Mouse (Mus musculus): ENCODE results near the gene Ccne1. TPM values are rescaled to one million over a fixed set of nuclear protein-coding genes. Genes with fewer than 3 reads are reported as not detected.
A peak's percentile ranks its signal among the peaks of the same experiment; 100 is the strongest.

Gene Ccne1
- total and polyA plus RNA-seq, 2 experiments, result 0.37 TPM

DNA sequence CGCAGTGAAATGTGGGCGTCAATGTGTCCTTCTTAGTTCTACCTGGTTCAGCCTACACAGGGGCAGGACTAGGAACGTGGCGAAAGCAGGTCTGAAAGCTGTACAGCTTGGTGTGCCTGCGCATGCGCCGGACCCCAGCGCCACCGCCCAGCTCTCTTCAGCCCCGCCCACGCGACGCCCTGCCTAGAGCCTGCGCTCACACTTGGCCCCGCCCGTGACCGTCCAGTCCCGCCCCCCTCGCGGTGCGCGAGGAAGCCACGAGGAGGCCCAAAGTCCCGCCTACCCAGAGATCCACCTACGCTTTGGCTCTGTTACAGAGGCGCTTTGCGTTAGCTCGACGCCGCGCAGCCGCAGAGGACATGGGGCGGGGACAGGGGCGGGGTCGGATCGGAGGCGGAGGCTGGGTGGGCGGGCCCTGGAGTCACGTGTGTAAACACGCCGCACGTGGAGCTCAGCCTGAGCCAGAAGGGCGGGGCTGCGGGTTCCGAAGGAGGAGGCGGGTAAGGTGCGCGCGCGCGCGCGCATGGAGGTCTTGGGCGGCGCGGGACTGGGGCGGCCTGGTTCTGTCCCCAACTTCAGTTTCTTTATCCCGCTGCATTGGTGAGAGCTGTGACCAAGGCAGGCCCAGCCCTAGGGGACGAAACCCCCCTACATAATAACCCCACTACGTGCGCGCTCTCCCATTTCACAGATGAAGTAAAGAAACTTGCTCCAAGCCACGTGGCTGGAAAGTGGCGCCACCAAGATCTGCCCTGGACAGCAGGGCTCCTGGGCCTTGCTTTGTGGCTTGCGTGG, 22.4 kb downstream of the Ccne1 start:
- peak; percentile 91 for DNase-seq (ENCODE audit: extremely low read depth, low read depth, low spot score)
- TF ChIP-seq POLR2A (IDR thresholded peaks at IDR 0.05; ENCODE audit: extremely low read depth, insufficient read depth, low read length), result 0 out of 2 replicates have a peak, but pooled peaks have one; percentile 20
- TF ChIP-seq CTCF (IDR thresholded peaks at IDR 0.05; ENCODE audit: low read depth, low read length), result no peak
- Histone ChIP-seq H3K79me2 (ENCODE audit: control insufficient read depth, insufficient read depth, low read length) (no peaks in the 10 kb centered on the region), H3K27me3 (ENCODE audit: control insufficient read depth, insufficient read depth, low read length) (no peaks in the 10 kb centered on the region), H3K4me3 (ENCODE audit: insufficient read depth, low read depth, low read length) (peak overlapping the region; percentile 47), H3K4me1 (ENCODE audit: control insufficient read depth, insufficient read depth, low read length) (peaks cover 5% of the 10 kb centered on the region), H3K9ac (ENCODE audit: low read depth, low read length) (peak overlapping the region; percentile 58), H3K36me3 (ENCODE audit: control insufficient read depth, insufficient read depth, low read length) (no peaks in the 10 kb centered on the region), H3K27ac (replicated peaks; ENCODE audit: insufficient read depth, low read depth, low read length) (no peak overlapping the region)
- WGBS, result under 1% methylated on average over 63 of the region's 65 CpGs

DNA sequence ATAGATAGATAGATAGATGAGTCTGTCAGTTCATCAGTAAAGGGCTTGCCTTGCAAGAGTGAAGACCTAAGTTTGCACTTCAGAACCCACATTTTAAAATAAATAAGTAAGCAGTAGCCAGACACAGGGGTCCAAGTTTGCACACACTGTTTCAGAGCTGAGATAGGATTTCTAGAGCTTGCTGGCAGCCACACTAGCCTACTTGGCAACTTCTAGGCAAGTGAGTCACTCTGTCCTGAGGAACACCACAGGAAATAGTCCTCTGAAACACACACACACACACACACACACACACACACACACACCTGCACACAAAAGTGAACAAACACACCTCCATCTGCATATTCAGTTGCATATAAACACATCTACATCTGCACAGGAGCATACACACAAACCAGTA, 24.4 kb downstream of the Ccne1 start:
- no peak overlapping the region for H3K4me3 ChIP-seq (ENCODE audit: insufficient read depth, low read depth, low read length)
- no peak for DNase-seq (ENCODE audit: extremely low read depth, low read depth, low spot score)
- no peaks in the 10 kb centered on the region for H3K27me3 ChIP-seq (ENCODE audit: control insufficient read depth, insufficient read depth, low read length)
- TF ChIP-seq CTCF (IDR thresholded peaks at IDR 0.05; ENCODE audit: low read depth, low read length) (no peak), POLR2A (IDR thresholded peaks at IDR 0.05; ENCODE audit: extremely low read depth, insufficient read depth, low read length) (no peak)
- H3K79me2 ChIP-seq (ENCODE audit: control insufficient read depth, insufficient read depth, low read length), result no peaks in the 10 kb centered on the region
- peaks cover 5% of the 10 kb centered on the region for H3K4me1 ChIP-seq (ENCODE audit: control insufficient read depth, insufficient read depth, low read length)
- H3K27ac ChIP-seq (replicated peaks; ENCODE audit: insufficient read depth, low read depth, low read length), result no peak overlapping the region
- no peak overlapping the region for H3K9ac ChIP-seq (ENCODE audit: low read depth, low read length)
- no peaks in the 10 kb centered on the region for H3K36me3 ChIP-seq (ENCODE audit: control insufficient read depth, insufficient read depth, low read length)

DNA sequence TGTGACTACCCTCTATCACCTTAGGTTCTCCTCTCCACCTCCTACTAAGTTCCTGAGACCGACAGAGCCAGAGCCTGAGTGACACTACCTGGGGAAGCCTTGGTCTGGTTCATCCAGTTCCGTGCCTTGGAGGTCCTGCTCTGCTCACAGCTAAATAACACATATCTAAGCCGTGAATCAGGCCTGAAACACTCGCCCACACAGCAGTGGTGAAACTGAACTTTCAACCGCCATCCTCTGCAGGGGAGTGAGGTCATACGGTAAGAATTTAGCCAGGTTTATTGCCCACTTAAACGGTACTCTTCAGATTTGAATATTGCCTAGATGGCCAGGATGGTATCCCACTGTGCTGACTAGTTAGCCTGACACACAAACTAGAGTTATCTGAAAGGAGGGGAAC, 30.1 kb downstream of the Ccne1 start:
- Histone ChIP-seq H3K36me3 (ENCODE audit: control insufficient read depth, insufficient read depth, low read length) (no peaks in the 10 kb centered on the region), H3K4me3 (ENCODE audit: insufficient read depth, low read depth, low read length) (no peak overlapping the region), H3K27ac (replicated peaks; ENCODE audit: insufficient read depth, low read depth, low read length) (no peak overlapping the region), H3K9ac (ENCODE audit: low read depth, low read length) (no peak overlapping the region), H3K79me2 (ENCODE audit: control insufficient read depth, insufficient read depth, low read length) (no peaks in the 10 kb centered on the region), H3K4me1 (ENCODE audit: control insufficient read depth, insufficient read depth, low read length) (no peaks in the 10 kb centered on the region), H3K27me3 (ENCODE audit: control insufficient read depth, insufficient read depth, low read length) (peaks cover 3% of the 10 kb centered on the region; the same call in 1 of the 2 replicates)
- WGBS, result 45% methylated on average over 7 of the region's 7 CpGs
- no peak for DNase-seq (ENCODE audit: extremely low read depth, low read depth, low spot score)
- TF ChIP-seq POLR2A (IDR thresholded peaks at IDR 0.05; ENCODE audit: extremely low read depth, insufficient read depth, low read length) (no peak), CTCF (IDR thresholded peaks at IDR 0.05; ENCODE audit: low read depth, low read length) (no peak)

DNA sequence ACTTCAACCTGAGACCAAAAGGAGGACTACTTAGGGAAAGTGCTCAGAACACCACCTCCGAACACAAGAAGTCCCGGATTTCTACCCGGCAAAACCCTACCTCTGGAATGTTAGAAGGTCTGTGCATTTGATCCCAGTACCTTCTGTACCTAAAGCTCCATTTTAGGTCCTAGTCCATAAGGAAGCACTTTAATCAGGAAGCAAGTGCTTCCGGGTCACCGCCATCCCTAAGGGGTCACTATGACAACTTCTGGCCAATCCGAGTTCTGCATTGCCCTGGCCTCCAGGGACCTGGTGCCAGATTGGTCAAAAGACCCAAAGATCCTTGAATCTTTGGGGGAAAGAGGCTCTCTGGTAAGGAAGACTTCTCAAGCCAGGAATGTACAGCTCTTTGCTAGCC, 31.8 kb downstream of the Ccne1 start:
- 78% methylated on average over 6 of the region's 6 CpGs for WGBS

DNA sequence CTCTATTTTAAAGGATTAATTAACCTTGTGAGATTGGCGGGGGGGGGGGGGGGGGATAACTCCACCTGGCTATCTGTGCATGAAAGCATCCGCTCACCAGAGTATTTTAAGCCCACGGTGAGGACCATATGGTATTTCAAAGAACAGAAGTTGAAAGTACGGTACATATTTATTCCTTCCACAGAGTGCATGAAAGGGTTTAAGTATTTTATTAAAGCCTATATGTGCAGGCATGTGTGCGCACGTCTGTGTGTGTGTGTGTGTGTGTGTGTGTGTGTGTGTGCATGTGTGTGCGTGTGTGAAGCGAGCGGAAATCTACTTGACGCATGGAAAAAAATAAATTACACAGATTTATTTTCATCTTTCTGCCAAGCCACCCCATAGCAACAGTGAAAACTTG, 32.4 kb downstream of the Ccne1 start:
- no peak overlapping the region for H3K9ac ChIP-seq (ENCODE audit: low read depth, low read length)
- TF ChIP-seq POLR2A (IDR thresholded peaks at IDR 0.05; ENCODE audit: extremely low read depth, insufficient read depth, low read length) (no peak), CTCF (IDR thresholded peaks at IDR 0.05; ENCODE audit: low read depth, low read length) (no peak)
- no peak overlapping the region for H3K4me3 ChIP-seq (ENCODE audit: insufficient read depth, low read depth, low read length)
- no peaks in the 10 kb centered on the region for H3K4me1 ChIP-seq (ENCODE audit: control insufficient read depth, insufficient read depth, low read length)
- DNase-seq (ENCODE audit: extremely low read depth, low read depth, low spot score), result no peak
- H3K36me3 ChIP-seq (ENCODE audit: control insufficient read depth, insufficient read depth, low read length), result no peaks in the 10 kb centered on the region
- peaks cover 3% of the 10 kb centered on the region; the same call in 1 of the 2 replicates for H3K27me3 ChIP-seq (ENCODE audit: control insufficient read depth, insufficient read depth, low read length)
- 71% methylated on average over 10 of the region's 10 CpGs for WGBS
- no peaks in the 10 kb centered on the region for H3K79me2 ChIP-seq (ENCODE audit: control insufficient read depth, insufficient read depth, low read length)
- no peak overlapping the region for H3K27ac ChIP-seq (replicated peaks; ENCODE audit: insufficient read depth, low read depth, low read length)

More for the DNA sequence above, 31.8 kb downstream of the Ccne1 start:
- peaks cover 3% of the 10 kb centered on the region; the same call in 1 of the 2 replicates for H3K27me3 ChIP-seq (ENCODE audit: control insufficient read depth, insufficient read depth, low read length)
- no peak overlapping the region for H3K4me3 ChIP-seq (ENCODE audit: insufficient read depth, low read depth, low read length)
- no peaks in the 10 kb centered on the region for H3K79me2 ChIP-seq (ENCODE audit: control insufficient read depth, insufficient read depth, low read length)
- no peak overlapping the region for H3K9ac ChIP-seq (ENCODE audit: low read depth, low read length)
- no peaks in the 10 kb centered on the region for H3K36me3 ChIP-seq (ENCODE audit: control insufficient read depth, insufficient read depth, low read length)
- no peaks in the 10 kb centered on the region for H3K4me1 ChIP-seq (ENCODE audit: control insufficient read depth, insufficient read depth, low read length)
- no peak for DNase-seq (ENCODE audit: extremely low read depth, low read depth, low spot score)
- no peak overlapping the region for H3K27ac ChIP-seq (replicated peaks; ENCODE audit: insufficient read depth, low read depth, low read length)
- TF ChIP-seq POLR2A (IDR thresholded peaks at IDR 0.05; ENCODE audit: extremely low read depth, insufficient read depth, low read length) (no peak), CTCF (IDR thresholded peaks at IDR 0.05; ENCODE audit: low read depth, low read length) (no peak)

DNA sequence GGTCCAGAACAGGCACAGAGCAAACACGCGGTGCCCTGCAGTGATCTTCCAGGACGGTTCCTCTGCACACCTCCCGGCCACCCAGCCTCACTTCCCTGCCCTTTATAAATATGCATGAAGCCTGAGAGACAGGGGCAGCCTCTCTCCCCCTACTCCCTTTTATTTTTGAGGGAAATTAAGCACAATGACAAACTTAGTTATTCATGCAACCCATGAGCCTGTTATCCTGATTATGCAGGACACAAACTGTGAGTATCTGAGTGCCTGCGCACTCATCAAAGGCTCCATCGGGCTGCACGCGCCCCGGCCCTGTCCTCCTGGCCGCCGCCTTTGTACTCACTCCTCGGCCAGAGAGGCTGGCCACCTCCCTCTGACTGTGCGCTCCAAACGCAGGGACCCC, 32.8 kb downstream of the Ccne1 start:
- no peaks in the 10 kb centered on the region for H3K4me1 ChIP-seq (ENCODE audit: control insufficient read depth, insufficient read depth, low read length)
- H3K79me2 ChIP-seq (ENCODE audit: control insufficient read depth, insufficient read depth, low read length), result no peaks in the 10 kb centered on the region
- H3K4me3 ChIP-seq (ENCODE audit: insufficient read depth, low read depth, low read length), result no peak overlapping the region
- H3K36me3 ChIP-seq (ENCODE audit: control insufficient read depth, insufficient read depth, low read length), result no peaks in the 10 kb centered on the region
- TF ChIP-seq CTCF (IDR thresholded peaks at IDR 0.05; ENCODE audit: low read depth, low read length) (no peak), POLR2A (IDR thresholded peaks at IDR 0.05; ENCODE audit: extremely low read depth, insufficient read depth, low read length) (no peak)
- 14% methylated on average over 14 of the region's 14 CpGs for WGBS
- DNase-seq (ENCODE audit: extremely low read depth, low read depth, low spot score), result no peak
- no peak overlapping the region for H3K9ac ChIP-seq (ENCODE audit: low read depth, low read length)
- H3K27me3 ChIP-seq (ENCODE audit: control insufficient read depth, insufficient read depth, low read length), result peaks cover 3% of the 10 kb centered on the region; the same call in 1 of the 2 replicates
- H3K27ac ChIP-seq (replicated peaks; ENCODE audit: insufficient read depth, low read depth, low read length), result no peak overlapping the region

All from liver, adult 2 months (tissue).